Comparison of ENCODE assay signal across 27 mouse cellular contexts in the genomic region with DNA sequence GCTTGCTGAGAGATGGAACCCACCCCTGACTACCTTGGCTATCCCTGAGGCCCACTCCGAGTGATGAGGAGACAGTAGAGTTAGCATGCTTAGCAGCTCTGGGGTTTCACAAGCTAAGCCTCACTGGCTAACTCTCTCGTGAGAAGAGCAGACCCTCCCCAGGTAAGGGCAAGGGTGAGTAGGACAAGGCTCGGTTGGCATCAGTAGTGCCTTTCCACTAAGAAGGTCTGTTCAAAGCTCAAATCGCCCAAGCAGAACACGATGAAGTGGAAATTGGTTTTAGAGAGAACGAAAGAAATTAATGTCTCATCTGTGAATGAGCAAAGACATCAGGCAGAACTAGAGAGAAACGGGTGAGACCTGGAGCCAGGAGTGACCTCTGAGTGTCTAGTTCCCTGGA. TPM values are rescaled to one million over a fixed set of nuclear protein-coding genes. Genes with fewer than 3 reads are reported as not detected.
"Had no signal": no experiment of that assay in that cellular context is flagged by ENCODE, and none has a peak within 500 bp of the region (broad histone marks: within the 10 kb centered on the region; RNA-seq: fewer than 3 reads in every experiment).

No protein-coding gene starts in this region.

- ATAC-seq: forebrain, embryonic 15.5 days; forebrain, postnatal 0 days; intestine, embryonic 16.5 days; liver, embryonic 12.5 days had no signal

- DNase-seq: forebrain, postnatal 0 days; gastrocnemius, postnatal 14 days; gastrocnemius, postnatal 36 days; heart, adult 11 months; heart, adult 2 months; heart, postnatal 14 days; heart, postnatal 36 days; layer of hippocampus, adult 9-11 months; layer of hippocampus, postnatal 36 days; left cerebral cortex, postnatal 4 days had no signal

- H3K27ac ChIP-seq: forebrain, embryonic 15.5 days; heart, adult 2 months; heart, embryonic 13.5 days; heart, embryonic 15.5 days; hindbrain, embryonic 13.5 days; hindbrain, embryonic 15.5 days; hindbrain, postnatal 0 days; limb, embryonic 13.5 days; limb, embryonic 15.5 days; liver, embryonic 12.5 days; liver, embryonic 14.5 days had no signal

- H3K4me2 ChIP-seq: forebrain, embryonic 15.5 days; heart, embryonic 11.5 days; heart, embryonic 13.5 days; heart, embryonic 15.5 days; hindbrain, embryonic 13.5 days; hindbrain, embryonic 15.5 days; limb, embryonic 13.5 days; limb, embryonic 15.5 days; liver, embryonic 12.5 days had no signal

- H3K4me3 ChIP-seq: forebrain, embryonic 15.5 days; heart, adult 2 months; heart, embryonic 13.5 days; heart, embryonic 15.5 days; hindbrain, embryonic 13.5 days; hindbrain, embryonic 15.5 days; limb, embryonic 13.5 days; limb, embryonic 15.5 days; liver, embryonic 12.5 days had no signal

- H3K9ac ChIP-seq: forebrain, embryonic 15.5 days; forebrain, postnatal 0 days; heart, embryonic 13.5 days; heart, embryonic 15.5 days; hindbrain, embryonic 13.5 days; hindbrain, embryonic 15.5 days; limb, embryonic 13.5 days; limb, embryonic 15.5 days; liver, embryonic 12.5 days; liver, embryonic 14.5 days had no signal

- H3K4me1 ChIP-seq: forebrain, embryonic 15.5 days; heart, embryonic 13.5 days; heart, embryonic 15.5 days; limb, embryonic 13.5 days; limb, embryonic 15.5 days; liver, embryonic 12.5 days had no signal

- H3K9me3 ChIP-seq: forebrain, embryonic 15.5 days; heart, embryonic 13.5 days; heart, embryonic 15.5 days; hindbrain, embryonic 13.5 days; hindbrain, embryonic 15.5 days; limb, embryonic 13.5 days; limb, embryonic 15.5 days; liver, embryonic 12.5 days had no signal

- H3K27me3 ChIP-seq: forebrain, embryonic 15.5 days; hindbrain, embryonic 13.5 days; hindbrain, embryonic 15.5 days; liver, embryonic 12.5 days had no signal

- H3K36me3 ChIP-seq: forebrain, embryonic 15.5 days; heart, embryonic 13.5 days; heart, embryonic 15.5 days; hindbrain, embryonic 13.5 days; hindbrain, embryonic 15.5 days; limb, embryonic 13.5 days; limb, embryonic 15.5 days; liver, embryonic 12.5 days had no signal

RNA-seq across cellular contexts. Expression of gene Lep, which starts 6.8 kb away (rescaled TPM):
- polyA plus RNA-seq: forebrain, embryonic 15.5 days; forebrain, postnatal 0 days; heart, embryonic 11.5 days; heart, embryonic 13.5 days; heart, embryonic 15.5 days; heart, postnatal 0 days; hindbrain, embryonic 11.5 days; hindbrain, embryonic 13.5 days; hindbrain, embryonic 15.5 days; hindbrain, postnatal 0 days; intestine, embryonic 14.5 days; intestine, embryonic 16.5 days; limb, embryonic 11.5 days; limb, embryonic 13.5 days; limb, embryonic 15.5 days; liver, adult 2 months; liver, embryonic 12.5 days; liver, embryonic 14.5 days had no signal
